Mouse (Mus musculus) liver, postnatal 0 days (tissue): ENCODE results near the gene Asic3.
A peak's percentile ranks its signal among the peaks of the same experiment; 100 is the strongest.
"Not testable (repeated sequence)": the region's sequence is repeated elsewhere in the genome, so short reads cannot be mapped to it uniquely, and the experiment has no call there.

Experiments used
- CTCF ChIP-seq: sonication (generic); IDR thresholded peaks from 2 replicates; pipeline ENCODE4 v1.5.1; 2016; ENCODE audit warnings: antibody characterized with exemption, low read depth
- EP300 ChIP-seq: IDR thresholded peaks from 2 replicates; pipeline ENCODE4 v1.6.1; 2016; ENCODE audit warnings: antibody characterized with exemption, low read depth, mild to moderate bottlenecking

GRCm38 (mm10) chr5:24396254-24396653 lies 16.9 kb upstream of the Asic3 start:
- peak; percentile 34 for TF ChIP-seq CTCF
- TF ChIP-seq EP300: not testable (repeated sequence)
